Mouse (Mus musculus) embryonic facial prominence, embryonic 14.5 days (tissue): ENCODE measurements around the gene Cdiptos. TPM values are rescaled to one million over a fixed set of nuclear protein-coding genes. Genes with fewer than 3 reads are reported as not detected.
A peak's percentile ranks its signal among the peaks of the same experiment; 100 is the strongest.

Experiments used
- ATAC-seq: fragments of 200-750 bp; cut with Nextera tagmentation; 2 replicates; pipeline ENCODE4 v1.8.0; 2017; ENCODE audit warnings: low read depth, moderate number of reproducible peaks, moderate TSS enrichment
- DNase-seq: peaks from one replicate; pipeline ENCODE4 v3.0.0-alpha.2; 2015; ENCODE audit warnings: low spot score
- H3K27ac ChIP-seq: fragments of 300-500 bp; sonication (generic); replicated peaks from 2 replicates; pipeline ENCODE4 v1.5.1; 2014; ENCODE audit warnings: low read depth, mild to moderate bottlenecking, low read length, moderate library complexity
- H3K27me3 ChIP-seq: fragments of 300-500 bp; sonication (generic); replicated peaks from 2 replicates; pipeline ENCODE4 v1.6.1; 2014; ENCODE audit warnings: low read length; ENCODE audit not compliant: control insufficient read depth, insufficient read depth
- H3K36me3 ChIP-seq: fragments of 300-500 bp; sonication (generic); 2 replicates; pipeline ENCODE4 v1.6.1; 2014; ENCODE audit warnings: low read length, mixed read lengths; ENCODE audit not compliant: control insufficient read depth, insufficient read depth
- H3K4me1 ChIP-seq: fragments of 300-500 bp; sonication (generic); 2 replicates; pipeline ENCODE4 v1.6.1; 2014; ENCODE audit warnings: antibody characterized with exemption, low read length; ENCODE audit not compliant: control insufficient read depth, insufficient read depth
- H3K4me2 ChIP-seq: fragments of 300-500 bp; sonication (generic); 2 replicates; pipeline ENCODE4 v1.6.1; 2014; ENCODE audit warnings: low read depth, mild to moderate bottlenecking, low read length, moderate library complexity, mixed read lengths
- H3K4me3 ChIP-seq: fragments of 300-500 bp; sonication (generic); 2 replicates; pipeline ENCODE4 v1.5.1; 2014; ENCODE audit warnings: low read depth, mild to moderate bottlenecking, low read length
- H3K9ac ChIP-seq: fragments of 300-500 bp; sonication (generic); 2 replicates; pipeline ENCODE4 v1.6.1; 2014; ENCODE audit warnings: low read depth, mild to moderate bottlenecking, low read length, moderate library complexity, mixed read lengths
- H3K9me3 ChIP-seq: fragments of 300-500 bp; sonication (generic); 2 replicates; pipeline ENCODE4 v1.6.1; 2016; ENCODE audit warnings: low read length; ENCODE audit not compliant: control insufficient read depth
- WGBS: fragments of 180-500 bp; shearing (Covaris S2); extraction: QIAGEN DNeasy Blood & Tissue Kit; methylation state at CpG from one replicate; pipeline ENCODE4 v1.1.7; 2014; 5-methylcytosine and 5-hydroxymethylcytosine counted together
- polyA plus RNA-seq: library from polyadenylated mRNA; unstranded; fragments of >200 nt; fragmentation: Nextera tagmentation; extraction: Ambion mirVana; gene quantifications from 2 replicates; pipeline ENCODE4 v1.2.1, GENCODE M21; 2014

Cdiptos gene
- 1.3 and 1.8 TPM in 2 replicates for polyA plus RNA-seq

- no peaks in the 10 kb centered on the region for H3K27me3 ChIP-seq
- WGBS = under 1% methylated on average over 42 of the region's 55 CpGs
- H3K4me1 ChIP-seq = peaks cover 8% of the 10 kb centered on the region
- peaks cover 31% of the 10 kb centered on the region for H3K36me3 ChIP-seq
- no peaks in the 10 kb centered on the region for H3K9me3 ChIP-seq
- peak within 1 kb of the TSS; percentile 78 for H3K4me3 ChIP-seq
- ATAC-seq (peak; percentile 98), DNase-seq (peak; percentile 99)
- H3K4me2 ChIP-seq = peak within 1 kb of the TSS; percentile 88
- peak within 1 kb of the TSS; percentile 89 for H3K9ac ChIP-seq
- peak within 1 kb of the TSS; percentile 90 for H3K27ac ChIP-seq
Observed at GRCm38 (mm10) chr7:126975950-126976866, at the start of gene Cdiptos. Gene Cdiptos (minus strand): TSS chr7:126976098.

DNA sequence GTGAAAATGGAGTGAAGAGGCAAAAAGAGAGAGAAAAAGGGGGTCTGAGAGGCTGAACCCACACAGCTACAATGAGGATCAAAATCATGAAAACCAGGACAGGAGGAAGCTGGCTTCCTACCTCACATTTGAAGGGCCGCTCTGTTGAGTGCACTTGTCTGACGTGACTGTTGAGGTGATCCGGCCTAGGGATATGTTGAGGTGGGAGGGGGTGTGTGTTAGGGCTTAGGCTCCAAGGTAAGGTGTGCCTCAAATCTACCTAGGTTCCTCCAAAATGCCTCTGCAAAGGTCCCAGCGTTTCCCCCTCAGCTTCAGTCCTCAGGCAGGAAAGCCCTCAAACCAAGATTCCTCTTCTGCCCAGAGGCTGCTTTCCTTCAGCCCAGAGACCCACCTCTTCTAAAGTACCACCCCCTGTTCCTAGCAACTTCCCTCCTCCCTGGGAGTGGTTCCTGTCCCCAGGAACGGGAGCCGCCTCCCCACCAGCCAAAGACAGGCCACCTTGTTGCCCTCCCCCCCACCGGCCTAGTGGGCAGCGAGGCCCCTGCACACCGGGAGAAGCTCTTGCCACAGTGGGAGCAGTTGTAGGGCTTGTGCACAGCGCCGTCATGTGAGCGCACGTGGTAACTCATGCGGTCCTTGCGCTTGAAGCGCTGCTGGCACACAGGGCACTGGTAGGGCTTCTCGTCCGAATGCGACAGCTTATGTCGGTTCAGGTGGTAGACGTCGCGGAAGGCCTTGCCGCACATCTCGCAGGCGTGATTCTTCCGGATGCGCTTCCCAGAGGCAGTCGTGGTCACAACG lies 49.1 kb upstream of the Cdiptos start:
- ATAC-seq = peak; percentile 23

GRCm38 (mm10) chr7:127023896-127024690 lies 48.2 kb upstream of the Cdiptos start:
- Histone ChIP-seq H3K27ac (peak overlapping the region; percentile 99; the same call in 1 of the 2 replicates), H3K36me3 (peaks cover 41% of the 10 kb centered on the region), H3K27me3 (no peaks in the 10 kb centered on the region), H3K4me2 (peak overlapping the region; percentile 79), H3K4me1 (peaks cover 28% of the 10 kb centered on the region), H3K9me3 (no peaks in the 10 kb centered on the region), H3K9ac (peak overlapping the region; percentile 98), H3K4me3 (peak overlapping the region; percentile 87)
- DNase-seq (no peak), ATAC-seq (no peak)
- 19% methylated on average over 19 of the region's 19 CpGs for WGBS

More for the DNA sequence above, 49.1 kb upstream of the Cdiptos start:
- Histone ChIP-seq H3K27ac (peak overlapping the region; percentile 99), H3K27me3 (no peaks in the 10 kb centered on the region), H3K9me3 (no peaks in the 10 kb centered on the region), H3K9ac (peak overlapping the region; percentile 98), H3K36me3 (peaks cover 44% of the 10 kb centered on the region), H3K4me2 (peak overlapping the region; percentile 79), H3K4me3 (peak overlapping the region; percentile 87), H3K4me1 (peaks cover 21% of the 10 kb centered on the region)
- peak; percentile 94 for DNase-seq
- WGBS = 2% methylated on average over 26 of the region's 30 CpGs

DNA sequence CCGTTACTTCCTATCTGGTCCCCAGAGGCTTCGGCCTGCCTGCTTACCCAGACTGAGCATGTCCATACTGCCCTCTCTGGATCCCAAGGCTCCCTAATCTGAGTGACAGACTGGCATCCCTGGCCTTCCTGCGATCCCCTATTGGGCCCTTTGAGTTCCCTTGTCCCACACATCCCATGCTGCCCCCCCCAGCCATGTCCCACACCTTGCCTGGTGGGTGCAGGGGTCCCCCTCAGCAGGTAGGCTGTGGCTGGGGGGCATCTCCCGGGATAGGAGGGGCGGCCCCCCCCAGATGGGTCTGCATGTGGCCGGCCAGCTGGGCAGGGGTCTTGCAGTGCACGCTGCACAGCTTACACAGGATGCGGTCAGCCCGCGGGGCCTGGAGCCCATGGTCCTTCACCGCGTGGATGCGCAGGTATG lies 47.4 kb upstream of the Cdiptos start:
- H3K4me1 ChIP-seq = peaks cover 34% of the 10 kb centered on the region
- peak overlapping the region; percentile 98 for H3K9ac ChIP-seq
- peaks cover 36% of the 10 kb centered on the region for H3K36me3 ChIP-seq
- H3K4me3 ChIP-seq = peak overlapping the region; percentile 87
- H3K4me2 ChIP-seq = peak overlapping the region; percentile 79
- H3K27me3 ChIP-seq = no peaks in the 10 kb centered on the region
- H3K9me3 ChIP-seq = no peaks in the 10 kb centered on the region
- ATAC-seq (no peak), DNase-seq (no peak)
- 85% methylated on average over 8 of the region's 13 CpGs for WGBS
- H3K27ac ChIP-seq = no peak overlapping the region

- 59% methylated on average over 3 of the region's 7 CpGs for WGBS
- Histone ChIP-seq H3K4me2 (peak overlapping the region; percentile 79), H3K9ac (peak overlapping the region; percentile 98; the same call in 1 of the 2 replicates), H3K27ac (no peak overlapping the region), H3K4me1 (peaks cover 34% of the 10 kb centered on the region), H3K27me3 (no peaks in the 10 kb centered on the region), H3K36me3 (peaks cover 30% of the 10 kb centered on the region), H3K9me3 (no peaks in the 10 kb centered on the region), H3K4me3 (no peak overlapping the region)
- DNase-seq = no peak
- ATAC-seq = no peak
Observed at GRCm38 (mm10) chr7:127022528-127023271, 46.8 kb upstream of the Cdiptos start.

DNA sequence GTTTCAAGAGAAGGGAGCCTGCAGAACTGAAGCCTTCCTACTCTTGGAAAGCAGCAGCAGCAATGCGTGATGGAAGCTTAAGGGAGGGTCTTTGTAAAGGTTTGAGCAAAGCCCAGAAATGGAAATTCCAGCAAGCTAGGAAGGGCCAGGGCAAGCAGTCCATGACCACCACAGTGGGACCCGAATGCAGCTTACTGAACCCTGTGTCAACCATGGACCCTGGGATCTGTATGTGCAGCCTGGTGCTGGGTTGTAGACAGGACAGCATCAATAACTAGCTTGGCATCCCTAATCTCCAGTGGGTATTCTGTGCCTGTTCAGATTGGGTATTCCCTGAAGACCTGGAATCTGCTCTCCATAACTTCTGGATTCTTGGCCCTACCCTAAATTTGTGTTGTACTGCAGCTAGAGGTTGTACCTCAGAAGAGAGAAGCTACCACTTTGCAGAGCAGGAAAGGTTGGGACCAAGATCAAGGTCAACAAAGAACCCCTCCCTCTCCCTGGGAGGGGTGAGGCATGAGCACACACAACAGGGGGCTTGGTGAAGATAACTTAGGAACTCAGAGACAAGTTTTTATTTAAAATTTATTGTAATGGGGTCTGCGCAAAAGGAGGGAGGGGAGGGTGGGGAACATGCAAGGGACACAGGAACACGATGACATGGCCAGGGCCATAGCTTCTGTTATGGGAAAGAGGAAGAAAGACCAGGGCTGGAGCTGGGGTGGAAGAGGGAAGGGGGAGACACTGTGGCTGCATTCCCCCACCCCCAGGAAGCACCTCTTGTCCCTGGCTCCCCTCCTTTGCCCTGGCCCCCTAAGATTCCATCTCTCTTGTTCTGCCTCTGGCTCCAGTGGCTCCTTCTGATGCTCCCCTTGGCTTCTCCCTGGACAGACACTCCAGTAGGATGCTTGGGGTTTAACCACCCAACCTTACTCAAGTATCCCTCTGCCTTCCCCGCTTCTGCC lies 45.9 kb upstream of the Cdiptos start:
- DNase-seq = peak; percentile 38
- Histone ChIP-seq H3K27me3 (no peaks in the 10 kb centered on the region), H3K36me3 (peaks cover 30% of the 10 kb centered on the region), H3K4me2 (peak overlapping the region; percentile 83), H3K4me3 (peak overlapping the region; percentile 59), H3K9ac (peak overlapping the region; percentile 78), H3K4me1 (peaks cover 36% of the 10 kb centered on the region), H3K9me3 (no peaks in the 10 kb centered on the region), H3K27ac (peak overlapping the region; percentile 84)
- ATAC-seq = no peak
- WGBS = 38% methylated on average over 5 of the region's 5 CpGs
